Mouse (Mus musculus) ovary, postnatal 36 days (tissue): ENCODE data around the gene Krt81.

Source experiments
- DNase-seq: peaks from one replicate; pipeline ENCODE4 v3.0.0; 2022; ENCODE audit warnings: low spot score, mixed read lengths

Krt81 gene

DNA sequence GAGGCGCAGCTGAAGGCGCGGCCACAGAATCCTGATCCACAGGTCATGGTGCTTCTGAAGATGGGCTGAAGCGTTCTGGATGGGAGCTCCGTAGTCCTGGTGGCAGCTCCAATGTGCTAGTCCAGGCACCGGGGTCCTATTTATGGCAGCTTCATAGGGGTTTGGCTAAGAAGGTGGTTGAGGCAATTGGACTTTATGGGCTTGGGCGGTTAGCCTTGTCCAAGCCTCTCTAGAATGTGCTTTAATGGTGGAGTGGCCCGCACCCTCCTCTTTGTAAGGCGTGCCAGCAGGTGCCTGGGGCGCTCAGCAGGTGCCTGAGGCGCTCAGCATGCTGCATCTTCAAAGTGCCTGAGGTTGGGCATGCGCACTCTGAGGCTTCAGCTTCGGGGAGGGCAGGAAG is at the start of gene Krt81:
Krt81 (minus strand) TSS at position 101 of the 400 bp plus-strand sequence.
- DNase-seq = no peak

DNA sequence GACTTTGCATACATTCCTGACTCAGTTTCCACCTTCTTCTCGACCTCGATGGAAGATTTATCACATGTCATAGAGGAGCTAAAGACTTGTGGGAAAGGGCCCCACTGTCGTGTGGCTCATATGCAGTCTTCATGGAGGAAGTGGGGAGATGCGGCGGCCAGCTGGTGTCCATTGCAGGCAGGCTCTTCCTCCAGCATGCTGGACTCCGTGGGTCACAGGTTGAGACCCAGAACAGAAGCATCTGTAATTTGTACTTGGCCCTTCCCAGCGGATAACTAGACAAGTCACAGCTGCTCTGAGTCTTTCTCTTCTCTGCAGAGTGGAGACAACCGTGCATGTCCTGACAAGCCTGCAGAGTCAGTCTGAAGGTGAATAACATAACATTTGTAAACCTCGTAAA is 44.7 kb upstream of the Krt81 start:
- no peak for DNase-seq

DNA sequence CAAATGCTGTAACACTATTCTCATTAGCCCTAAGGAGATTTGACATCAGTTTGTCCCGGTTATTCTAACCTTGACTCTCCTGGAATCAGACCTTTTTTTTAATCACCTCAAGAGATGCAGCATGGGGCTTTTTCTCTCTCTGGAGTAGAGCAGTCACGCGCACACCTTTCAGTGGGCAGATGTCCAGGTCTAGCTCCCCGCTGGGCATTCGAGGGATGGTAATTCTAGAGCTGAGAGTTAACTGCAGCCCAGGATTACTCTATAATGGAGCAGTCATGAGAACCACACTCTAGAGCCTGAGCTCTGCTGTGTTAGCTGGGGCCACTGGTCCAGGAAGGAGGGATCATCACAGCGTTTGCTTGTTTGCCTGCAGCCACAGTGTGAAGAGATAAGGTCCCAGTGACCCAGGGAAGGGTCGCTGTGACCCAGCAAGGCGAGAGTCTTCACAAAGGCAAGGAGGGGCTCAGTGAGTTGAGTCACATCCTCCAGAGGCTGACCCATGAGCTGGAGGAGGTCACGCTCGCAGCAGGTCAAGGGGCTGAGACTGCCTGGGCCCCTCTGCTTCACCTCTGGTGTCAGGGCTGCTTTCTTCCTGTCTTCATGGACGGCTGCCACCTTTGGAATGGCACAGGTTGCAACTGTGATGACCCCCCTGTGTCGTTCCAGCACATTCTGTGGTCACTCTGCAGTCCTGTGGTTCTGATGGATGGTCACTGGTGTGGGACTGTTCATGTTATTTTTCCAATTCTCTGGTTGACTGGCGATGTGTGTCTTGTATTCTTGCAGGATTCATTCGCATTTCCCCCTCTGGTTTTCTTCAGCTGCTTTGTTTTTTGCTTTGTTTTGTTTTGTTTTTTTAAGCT is 43.6 kb upstream of the Krt81 start:
- DNase-seq = peak; percentile 64

DNA sequence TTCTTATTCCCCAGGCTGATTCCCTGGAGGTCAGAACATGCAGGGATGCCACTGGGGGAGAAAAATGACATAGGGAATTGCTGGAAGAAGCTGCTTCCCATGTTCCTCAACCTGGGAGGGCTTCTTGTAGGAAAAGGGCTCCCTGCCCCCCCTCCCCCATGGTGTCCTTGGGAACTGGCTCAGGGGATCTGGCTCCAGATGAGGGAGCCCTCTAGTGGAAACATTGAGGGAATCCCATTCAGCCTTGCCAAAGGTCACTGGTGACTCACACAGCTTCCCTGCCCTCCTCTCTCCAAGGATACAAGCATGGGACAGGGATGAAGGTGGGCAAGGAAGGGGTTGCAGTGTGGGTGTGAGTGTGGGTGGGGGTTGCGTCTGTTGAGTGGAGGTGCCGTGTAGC is 33.6 kb upstream of the Krt81 start:
- peak; percentile 29 for DNase-seq

DNA sequence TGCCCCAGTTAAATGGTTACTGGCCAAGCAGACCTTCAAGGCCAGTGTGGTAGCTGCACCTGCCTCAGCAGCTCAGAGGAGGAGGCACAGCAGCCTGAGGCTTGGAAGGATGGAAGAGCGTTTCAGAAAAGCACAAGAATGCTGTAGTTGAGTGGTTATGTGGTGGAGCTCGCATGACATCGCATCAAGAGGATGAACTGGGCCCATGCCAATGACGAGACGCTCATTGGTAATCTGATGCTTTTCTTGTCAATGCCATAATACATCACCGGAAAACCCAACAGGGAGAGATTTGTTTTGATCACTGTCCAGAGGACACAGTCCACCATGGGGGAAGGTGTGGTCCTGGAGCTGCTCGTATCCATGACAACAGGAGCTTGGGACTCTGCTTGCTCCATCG is 31.7 kb upstream of the Krt81 start:
- no peak for DNase-seq

DNA sequence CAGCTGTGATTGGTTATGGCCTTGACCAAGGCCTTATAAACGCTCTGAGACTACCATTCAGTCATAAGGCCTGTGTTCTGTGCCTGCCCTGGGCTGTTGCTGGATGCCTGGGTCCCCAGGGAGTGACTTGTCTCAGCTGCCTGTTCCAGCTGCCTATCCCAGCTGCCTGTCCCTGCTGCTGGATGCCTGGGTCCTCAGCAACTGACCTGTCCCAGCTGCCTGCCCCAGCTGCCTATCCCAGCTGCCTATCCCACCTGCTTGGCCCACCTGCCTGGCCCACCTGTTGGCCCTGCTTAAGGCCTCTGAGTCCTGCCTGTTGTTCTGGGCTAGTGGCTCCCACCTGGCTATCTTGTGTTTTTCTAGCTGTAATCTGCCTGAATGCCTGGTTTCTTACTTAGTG is 30.7 kb upstream of the Krt81 start:
- no peak for DNase-seq

DNA sequence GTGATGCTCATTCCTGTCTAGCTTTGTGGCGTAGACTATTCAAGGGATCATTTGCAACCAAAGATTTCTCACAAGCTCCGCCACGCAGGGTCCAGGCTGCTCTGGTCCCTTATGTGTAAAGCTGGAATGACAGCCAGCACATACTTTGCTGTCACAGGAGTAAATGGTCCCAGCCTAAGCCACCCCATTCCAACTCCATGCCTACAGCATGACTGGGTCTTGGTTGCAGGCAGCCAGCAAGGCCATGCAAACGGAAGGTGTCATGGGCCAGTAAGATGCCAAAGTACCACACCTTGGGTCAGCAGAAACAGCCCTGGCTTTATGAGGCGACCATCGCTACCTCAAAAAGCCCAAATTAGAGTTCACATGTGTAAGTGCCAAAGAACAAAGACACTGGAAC is 30.2 kb upstream of the Krt81 start:
- no peak for DNase-seq

DNA sequence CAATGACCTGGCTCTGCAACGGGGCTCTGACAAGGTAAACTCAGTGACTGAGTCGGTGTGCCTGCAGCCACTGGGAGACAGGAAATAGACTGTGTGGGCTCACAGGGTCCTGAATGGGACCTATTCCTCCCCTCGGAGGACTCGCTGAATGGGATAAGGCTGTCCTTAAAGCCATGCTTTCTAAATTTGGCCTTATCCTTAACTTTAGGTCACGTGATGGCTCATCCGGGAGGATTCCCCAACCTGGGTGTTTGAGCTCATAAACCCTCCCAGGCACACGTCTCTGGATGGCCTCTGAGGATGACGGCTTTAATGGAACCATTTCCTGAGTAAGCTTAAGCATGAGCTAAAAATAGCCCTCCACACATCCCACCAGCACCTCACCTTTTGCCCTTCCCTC is 29.2 kb upstream of the Krt81 start:
- DNase-seq = no peak

DNA sequence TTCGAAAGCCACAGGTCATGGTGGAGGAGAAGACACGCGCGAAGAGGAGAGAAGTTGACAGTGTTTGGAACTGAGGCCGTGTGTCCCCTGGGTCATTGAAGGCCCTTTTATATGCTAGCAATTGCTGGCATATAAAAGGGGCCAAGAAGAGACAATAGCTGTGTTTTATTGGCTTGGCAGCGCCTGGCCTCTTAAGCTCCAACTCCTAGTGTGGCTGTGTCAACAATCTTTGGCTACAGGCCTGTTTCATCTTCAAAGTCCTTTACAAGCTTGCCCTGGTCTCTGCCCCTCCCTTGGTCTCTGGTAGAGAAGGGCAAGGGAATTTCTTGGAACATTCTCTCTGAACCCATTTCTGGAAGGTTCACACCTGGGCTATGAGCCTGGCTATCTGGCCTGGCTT is 27.9 kb upstream of the Krt81 start, which contains the start of gene Krt83:
Krt83 (minus strand) TSS at position 82 of the 400 bp plus-strand sequence.
- DNase-seq = no peak

DNA sequence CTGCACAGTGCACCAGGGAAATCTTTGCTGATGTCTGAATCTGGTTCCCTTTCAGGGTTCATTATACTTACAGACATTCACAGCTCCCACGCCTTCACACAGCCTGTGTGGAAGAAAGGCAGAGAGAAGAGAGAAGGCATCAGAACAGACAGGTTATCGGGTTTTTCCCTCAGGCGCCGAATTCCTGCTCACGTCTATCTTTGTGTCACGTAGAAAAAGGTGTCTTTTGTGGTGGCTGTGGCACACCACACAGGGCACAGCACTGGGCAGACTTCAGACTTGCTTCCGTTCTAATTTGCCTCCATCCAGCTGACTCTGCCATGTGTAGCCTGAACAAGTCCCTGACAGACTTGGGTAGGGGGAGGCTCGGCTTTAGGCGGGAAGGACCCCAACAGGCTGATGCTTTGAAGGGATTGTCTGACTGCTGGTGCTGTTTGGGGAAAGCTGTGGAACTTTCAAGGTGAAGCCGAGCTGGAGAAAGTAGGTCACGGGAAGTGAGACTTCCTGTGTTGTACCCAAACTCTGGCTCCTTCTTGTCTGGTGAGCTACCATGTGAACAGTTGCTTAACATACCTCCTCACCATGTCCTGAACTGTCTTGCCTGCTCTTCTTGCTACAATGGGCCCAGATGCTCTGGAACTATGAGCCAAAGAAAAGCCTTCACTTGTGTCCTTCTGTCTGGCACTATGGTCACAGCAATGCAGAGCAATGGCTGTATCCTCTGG is 22.5 kb upstream of the Krt81 start:
- DNase-seq = no peak

DNA sequence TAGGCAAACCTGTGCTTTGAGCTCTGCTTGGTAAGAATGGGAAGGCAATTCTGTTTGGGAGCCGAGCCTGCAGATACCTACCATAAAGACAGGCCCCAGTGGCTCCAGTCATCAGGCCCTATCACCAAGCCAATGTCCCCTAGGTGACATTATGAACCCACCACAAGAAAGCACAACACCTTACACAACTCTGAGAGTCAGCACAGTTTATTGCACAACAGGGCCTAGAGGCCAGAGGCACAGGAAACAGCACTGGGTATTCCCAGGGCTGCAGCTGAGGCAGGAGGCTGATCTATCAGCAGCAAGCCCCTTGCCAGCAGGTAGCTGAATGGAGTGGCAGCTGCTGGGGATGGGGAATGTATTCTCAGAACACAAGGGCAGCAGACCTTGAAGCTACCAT is 21.4 kb upstream of the Krt81 start:
- DNase-seq = no peak

DNA sequence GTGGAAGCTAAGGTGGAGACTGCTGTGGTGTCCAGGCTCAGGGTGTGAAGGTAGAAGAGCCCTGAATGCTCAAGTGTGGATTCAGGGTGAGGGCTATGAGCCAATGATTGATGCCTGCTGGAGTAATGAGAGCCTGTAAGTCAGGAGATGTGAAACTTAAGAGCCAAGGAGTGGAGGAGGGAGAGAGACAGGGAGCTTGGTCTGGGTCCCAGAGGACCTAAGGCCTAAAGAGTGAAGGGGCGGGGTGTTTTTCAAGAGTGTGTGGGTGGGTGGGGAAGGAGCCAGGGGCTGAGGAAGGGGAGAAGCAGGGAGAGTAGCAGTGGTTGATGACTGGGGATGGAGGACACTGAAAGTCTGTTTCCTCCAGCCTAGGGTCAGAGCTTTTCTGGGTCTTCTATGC is 20.1 kb upstream of the Krt81 start:
- no peak for DNase-seq

DNA sequence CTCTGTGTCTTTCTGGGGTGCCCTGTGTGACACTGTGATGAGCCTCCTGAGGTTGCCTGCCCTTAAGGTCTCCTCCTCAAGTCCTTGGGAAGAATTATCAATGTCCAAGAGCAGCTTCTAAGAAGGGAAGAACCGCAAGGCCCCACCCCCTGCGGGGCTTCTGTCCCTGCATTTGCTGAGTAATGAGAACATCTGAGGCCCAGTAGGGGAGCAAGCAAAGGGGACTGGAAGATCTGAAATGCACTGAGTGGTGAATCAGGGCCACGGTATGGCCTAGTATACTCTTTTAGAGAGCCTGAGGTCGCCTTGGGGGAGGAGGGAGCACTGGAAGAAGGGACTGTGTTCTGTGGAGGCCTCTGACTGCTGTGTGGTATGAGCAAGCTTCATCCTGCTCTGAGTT is 18.5 kb upstream of the Krt81 start:
- no peak for DNase-seq

DNA sequence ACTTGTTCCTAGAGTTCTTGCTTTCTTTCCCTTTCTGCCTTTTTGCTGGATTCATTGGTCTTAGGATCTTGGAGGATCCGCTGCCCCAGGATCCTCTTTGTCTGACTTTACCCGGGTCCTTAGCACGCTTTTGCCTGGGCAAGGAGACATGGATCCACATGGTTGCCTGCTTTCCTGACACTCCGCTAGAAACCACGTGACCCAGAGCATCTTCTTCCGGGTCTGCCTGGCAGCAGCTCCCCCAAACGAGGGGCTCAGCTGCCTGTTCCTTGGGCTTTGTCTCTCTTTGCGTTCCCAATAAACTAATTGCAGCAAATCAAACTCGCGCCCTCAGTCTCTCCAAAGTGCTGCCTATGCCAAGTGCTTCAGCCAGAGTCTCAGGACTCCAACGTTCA is 16.1 kb upstream of the Krt81 start:
- no peak for DNase-seq

DNA sequence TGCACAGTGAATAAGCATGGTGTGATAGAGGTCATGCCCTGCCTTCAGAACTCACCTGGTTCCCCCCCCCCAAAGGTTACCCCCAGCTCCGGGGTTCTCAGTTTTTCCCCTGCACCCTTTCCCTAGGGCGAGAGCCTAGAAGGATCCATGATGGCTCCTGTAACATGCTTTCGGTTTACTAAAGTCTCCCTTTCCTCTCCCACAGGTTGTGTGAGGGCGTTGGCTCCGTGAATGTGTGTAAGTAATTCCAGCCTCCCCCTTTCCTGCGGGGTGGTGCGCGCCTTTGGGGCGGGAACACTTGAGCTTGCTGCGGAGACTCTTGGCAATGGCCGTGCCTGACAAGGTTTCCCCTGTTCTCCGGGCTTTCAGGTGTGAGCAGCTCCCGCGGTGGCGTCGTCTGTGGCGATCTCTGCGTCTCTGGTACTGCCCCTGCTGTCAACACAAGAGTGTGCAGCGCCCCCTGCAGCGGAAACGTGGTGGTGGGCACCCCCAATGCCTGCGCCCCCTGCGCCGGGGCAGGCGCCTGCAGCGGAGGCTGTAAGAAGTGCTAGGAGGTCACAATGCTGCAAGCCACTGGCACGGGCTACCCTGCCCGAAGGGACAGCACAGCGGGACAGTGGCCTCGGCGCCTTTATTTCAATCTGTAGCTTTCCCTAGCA is 15.6 kb upstream of the Krt81 start:
- peak; percentile 60 for DNase-seq

DNA sequence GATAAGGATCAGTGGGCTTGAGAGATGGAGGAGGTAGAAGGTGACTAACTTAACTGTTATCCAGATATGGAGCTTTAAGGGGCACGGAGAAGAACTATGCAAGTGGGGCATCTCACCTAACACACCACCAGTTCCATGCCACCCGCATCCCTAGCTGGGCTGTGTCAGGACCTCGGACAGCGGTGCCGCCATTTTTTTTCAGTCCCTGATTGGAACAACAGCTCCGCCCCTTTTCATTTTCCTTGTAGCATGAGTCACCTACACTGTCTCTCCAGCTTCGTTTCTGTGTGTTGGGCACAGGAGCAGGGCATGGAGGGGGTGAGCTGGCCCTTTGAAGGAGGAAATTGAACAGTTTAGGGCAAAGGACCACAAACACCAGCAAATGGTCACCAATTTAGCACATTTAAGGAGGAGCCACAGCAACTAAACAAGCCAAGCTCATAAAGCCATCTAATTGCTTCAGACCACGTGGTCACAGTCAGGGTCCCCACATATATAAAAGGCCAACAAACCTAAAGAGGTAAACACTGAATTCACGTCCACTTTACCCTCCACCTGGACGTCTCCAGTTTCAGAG is 9.5 kb upstream of the Krt81 start, which contains the start of gene Krt86:
Krt86 (plus strand) TSS at position 527 of the 577 bp plus-strand sequence.
- DNase-seq = peak; percentile 45

DNA sequence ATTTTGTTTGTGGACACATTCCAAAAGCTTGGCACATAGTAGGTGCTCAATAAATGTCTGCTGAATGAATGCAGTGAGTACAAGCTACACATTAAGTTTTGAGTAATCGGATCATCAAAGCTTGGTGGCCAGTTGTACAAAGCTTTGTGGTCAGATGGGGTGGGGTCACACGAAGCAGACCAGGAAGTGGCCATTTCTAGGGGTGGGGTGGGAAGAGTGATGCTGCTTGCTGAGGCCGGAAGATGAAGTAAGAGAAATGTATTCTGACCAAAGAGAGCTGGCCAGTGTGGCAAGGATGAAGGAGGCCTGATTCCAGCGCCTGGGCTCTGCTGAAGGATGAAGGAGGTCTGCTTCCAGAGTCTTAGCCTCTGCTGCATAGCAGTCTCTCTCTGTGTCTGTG is 5.5 kb upstream of the Krt81 start:
- no peak for DNase-seq

DNA sequence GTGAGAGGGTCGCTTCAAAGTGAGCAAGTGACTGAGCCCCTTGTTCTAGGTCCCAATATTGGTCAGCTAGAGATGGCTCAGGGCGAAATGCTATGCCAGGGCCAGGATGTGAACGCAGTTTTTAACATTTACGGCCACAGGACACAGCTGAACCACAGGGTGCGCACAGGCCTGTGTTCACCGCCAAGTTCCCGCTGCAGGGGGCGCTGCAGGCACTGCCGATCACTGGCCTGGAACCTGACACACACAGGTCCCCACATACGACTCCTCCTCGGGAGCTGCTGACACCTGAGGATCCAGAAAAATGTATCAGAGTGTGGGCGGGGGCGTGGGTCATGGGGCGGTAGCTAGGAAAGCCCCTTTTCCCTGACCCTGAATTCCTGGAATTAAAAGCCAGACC is 4.3 kb downstream of the Krt81 start:
- no peak for DNase-seq

DNA sequence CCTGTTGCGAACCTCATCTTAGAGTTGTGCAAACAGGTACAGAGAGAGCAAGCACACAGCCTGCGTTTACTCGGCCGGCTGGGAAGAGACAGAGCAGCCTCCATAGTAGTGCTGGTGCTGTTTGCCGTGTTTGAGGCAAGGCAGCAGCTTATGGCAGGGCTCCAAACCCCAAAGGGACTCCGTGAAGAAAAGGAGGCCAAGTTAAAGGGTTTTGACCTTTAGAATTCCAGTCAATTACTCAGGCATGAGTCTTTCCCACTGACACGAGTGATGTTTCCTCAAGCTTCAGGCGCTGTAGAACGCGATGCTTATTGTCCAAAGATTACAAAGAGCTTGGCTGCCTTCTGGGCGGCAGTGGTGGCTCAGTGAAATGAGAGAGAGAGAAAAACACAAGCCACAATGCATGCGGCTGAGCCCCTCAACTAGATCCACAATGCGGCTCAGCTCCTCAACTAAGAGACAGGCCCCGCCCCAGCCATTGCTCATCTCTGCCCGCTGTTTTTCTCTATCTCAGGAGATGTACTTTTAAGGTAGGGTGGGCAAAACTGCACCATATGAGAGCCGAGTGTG is 5.1 kb downstream of the Krt81 start:
- DNase-seq = no peak

DNA sequence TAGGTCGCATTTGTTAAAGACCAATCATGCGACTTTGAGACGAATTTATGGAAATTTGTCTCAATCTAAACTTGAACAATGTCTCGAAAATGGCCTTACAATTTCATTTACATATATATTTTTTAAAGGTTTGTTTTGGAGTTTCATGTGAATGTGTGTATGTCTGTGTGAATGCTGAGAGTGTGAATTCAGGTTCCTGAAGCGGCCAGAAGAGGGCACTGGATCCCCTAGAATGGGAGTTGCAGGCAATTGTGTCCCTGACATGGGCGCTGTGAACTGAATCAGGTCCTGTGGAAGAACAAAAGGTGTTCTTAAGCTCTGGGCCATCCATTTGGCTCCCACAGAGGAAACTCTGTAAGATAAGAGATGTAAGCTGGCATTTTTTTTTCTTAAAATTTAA is 7.7 kb downstream of the Krt81 start:
- DNase-seq = no peak

DNA sequence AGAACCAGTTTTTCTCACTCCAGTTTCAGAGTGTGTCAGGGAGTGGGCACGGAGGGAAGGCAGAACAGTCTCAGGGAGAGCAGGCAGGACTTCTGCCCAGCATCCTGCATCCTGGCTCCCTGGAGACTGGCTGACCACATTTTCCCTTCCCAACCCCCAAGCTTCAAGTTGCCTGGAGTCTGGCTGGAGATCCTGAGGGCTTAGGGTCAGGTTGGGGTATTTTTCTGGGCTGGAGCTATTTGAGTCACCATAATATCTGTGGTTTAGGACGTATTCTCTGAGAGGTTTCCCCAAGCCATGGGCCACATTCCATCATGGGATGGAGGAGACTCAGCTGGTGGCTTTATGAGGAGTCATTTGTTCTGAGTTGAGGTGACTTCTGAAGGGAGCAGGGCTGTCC is 8.3 kb downstream of the Krt81 start:
- DNase-seq = no peak

DNA sequence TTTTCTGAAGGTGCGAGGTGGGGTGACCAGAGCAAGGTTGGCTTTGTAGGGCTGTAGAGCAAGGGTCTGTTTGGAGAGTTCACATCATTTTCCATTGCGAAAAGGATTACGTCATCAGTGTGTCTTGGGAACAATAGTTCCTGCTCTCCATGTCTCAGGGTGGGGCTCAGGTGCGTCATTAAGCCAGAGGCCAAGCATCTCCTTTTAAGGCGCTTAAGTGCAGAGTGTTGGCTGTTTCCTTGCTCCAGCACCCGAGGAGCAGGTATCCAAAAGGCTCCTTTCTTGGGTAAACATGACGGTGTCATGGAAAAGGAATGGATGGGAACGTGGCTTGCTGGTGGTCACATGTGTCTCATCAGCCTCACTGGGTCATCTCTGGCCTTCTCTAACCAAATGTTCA is 8.8 kb downstream of the Krt81 start:
- no peak for DNase-seq
